Mouse (Mus musculus): ENCODE data around the gene Kcne2. TPM values are rescaled to one million over a fixed set of nuclear protein-coding genes. Genes with fewer than 3 reads are reported as not detected.

Kcne2 gene
- polyA plus RNA-seq, 1 experiment from 2014 or later = 47.5 TPM

GRCm38 (mm10) chr16:92301989-92302388 lies 9.8 kb downstream of the Kcne2 start:
- TF ChIP-seq EP300 (IDR thresholded peaks at IDR 0.05) = no peak
- H3K9ac ChIP-seq (replicated peaks; ENCODE audit: low read depth) = no peak overlapping the region; the same call in 1 of the 2 replicates
- DNase-seq (ENCODE audit: low spot score) = peak; percentile 52

GRCm38 (mm10) chr16:92302506-92302905 lies 10.3 kb downstream of the Kcne2 start:
- ATAC-seq (no peak), DNase-seq (ENCODE audit: low spot score) (no peak)
- peaks cover 15% of the 10 kb centered on the region; the same call in 1 of the 2 replicates for H3K4me1 ChIP-seq (ENCODE audit: insufficient read depth, low read depth, low read length)
- H3K9me3 ChIP-seq (ENCODE audit: low read length) = no peaks in the 10 kb centered on the region
- 61% methylated on average over 5 of the region's 5 CpGs for WGBS
- no peak overlapping the region for H3K9ac ChIP-seq (replicated peaks; ENCODE audit: low read depth)
- H3K36me3 ChIP-seq (ENCODE audit: insufficient read depth, low read length) = no peaks in the 10 kb centered on the region; the same call in 1 of the 2 replicates
- H3K27ac ChIP-seq (ENCODE audit: low read length) = no peak overlapping the region
- H3K27me3 ChIP-seq (replicated peaks; ENCODE audit: insufficient read depth, low read length) = no peaks in the 10 kb centered on the region
- TF ChIP-seq CTCF (IDR thresholded peaks at IDR 0.05) (no peak), EP300 (IDR thresholded peaks at IDR 0.05) (no peak)
- H3K4me2 ChIP-seq (replicated peaks; ENCODE audit: low read depth, low read length) = peak overlapping the region; percentile 57; the same call in 1 of the 2 replicates
- no peak overlapping the region for H3K4me3 ChIP-seq (ENCODE audit: low read depth, low read length)

More at GRCm38 (mm10) chr16:92301989-92302388, 9.8 kb downstream of the Kcne2 start:
- Histone ChIP-seq H3K4me1 (ENCODE audit: insufficient read depth, low read depth, low read length) (peaks cover 15% of the 10 kb centered on the region; the same call in 1 of the 2 replicates), H3K36me3 (ENCODE audit: insufficient read depth, low read length) (no peaks in the 10 kb centered on the region), H3K27me3 (replicated peaks; ENCODE audit: insufficient read depth, low read length) (no peaks in the 10 kb centered on the region), H3K4me3 (ENCODE audit: low read depth, low read length) (peak overlapping the region; percentile 53), H3K4me2 (replicated peaks; ENCODE audit: low read depth, low read length) (peak overlapping the region; percentile 57), H3K27ac (ENCODE audit: low read length) (peak overlapping the region; percentile 11; the same call in 1 of the 2 replicates), H3K9me3 (ENCODE audit: low read length) (no peaks in the 10 kb centered on the region)
- ATAC-seq = no peak
- WGBS = 31% methylated on average over 5 of the region's 5 CpGs

- Histone ChIP-seq H3K4me3 (ENCODE audit: low read depth, low read length) (no peak overlapping the region), H3K4me2 (replicated peaks; ENCODE audit: low read depth, low read length) (no peak overlapping the region), H3K9me3 (ENCODE audit: low read length) (no peaks in the 10 kb centered on the region), H3K36me3 (ENCODE audit: insufficient read depth, low read length) (peaks cover under 1% of the 10 kb centered on the region), H3K27ac (ENCODE audit: low read length) (no peak overlapping the region), H3K27me3 (replicated peaks; ENCODE audit: insufficient read depth, low read length) (no peaks in the 10 kb centered on the region), H3K4me1 (ENCODE audit: insufficient read depth, low read depth, low read length) (peaks cover 15% of the 10 kb centered on the region; the same call in 1 of the 2 replicates), H3K9ac (replicated peaks; ENCODE audit: low read depth) (no peak overlapping the region)
- DNase-seq (ENCODE audit: low spot score) (no peak), ATAC-seq (no peak)
- TF ChIP-seq EP300 (IDR thresholded peaks at IDR 0.05) = no peak
- TF ChIP-seq CTCF (IDR thresholded peaks at IDR 0.05) = peak; percentile 39
- WGBS = 93% methylated on average over 2 of the region's 2 CpGs
Measured at GRCm38 (mm10) chr16:92305519-92305918, 13.3 kb downstream of the Kcne2 start.

- H3K27ac ChIP-seq (ENCODE audit: low read length) = no peak overlapping the region
Measured at GRCm38 (mm10) chr16:92307947-92308346, 15.8 kb downstream of the Kcne2 start.

GRCm38 (mm10) chr16:92309126-92309525 lies 16.9 kb downstream of the Kcne2 start:
- Histone ChIP-seq H3K4me1 (ENCODE audit: insufficient read depth, low read depth, low read length) (no peaks in the 10 kb centered on the region), H3K9ac (replicated peaks; ENCODE audit: low read depth) (no peak overlapping the region), H3K4me2 (replicated peaks; ENCODE audit: low read depth, low read length) (no peak overlapping the region), H3K4me3 (ENCODE audit: low read depth, low read length) (no peak overlapping the region), H3K36me3 (ENCODE audit: insufficient read depth, low read length) (peaks cover 11% of the 10 kb centered on the region), H3K27me3 (replicated peaks; ENCODE audit: insufficient read depth, low read length) (no peaks in the 10 kb centered on the region), H3K27ac (ENCODE audit: low read length) (no peak overlapping the region), H3K9me3 (ENCODE audit: low read length) (no peaks in the 10 kb centered on the region)
- ATAC-seq (no peak), DNase-seq (ENCODE audit: low spot score) (no peak)
- TF ChIP-seq CTCF (IDR thresholded peaks at IDR 0.05) = no peak
- TF ChIP-seq EP300 (IDR thresholded peaks at IDR 0.05) = no peak
- 68% methylated on average over 4 of the region's 4 CpGs for WGBS

More at GRCm38 (mm10) chr16:92307947-92308346, 15.8 kb downstream of the Kcne2 start:
- H3K9me3 ChIP-seq (ENCODE audit: low read length) = no peaks in the 10 kb centered on the region
- H3K4me1 ChIP-seq (ENCODE audit: insufficient read depth, low read depth, low read length) = peaks cover under 1% of the 10 kb centered on the region; the same call in 1 of the 2 replicates
- TF ChIP-seq CTCF (IDR thresholded peaks at IDR 0.05) = 0 out of 2 replicates have a peak, but pooled peaks have one; percentile 2
- TF ChIP-seq EP300 (IDR thresholded peaks at IDR 0.05) = no peak
- H3K27me3 ChIP-seq (replicated peaks; ENCODE audit: insufficient read depth, low read length) = no peaks in the 10 kb centered on the region
- no peak overlapping the region for H3K9ac ChIP-seq (replicated peaks; ENCODE audit: low read depth)
- H3K36me3 ChIP-seq (ENCODE audit: insufficient read depth, low read length) = peaks cover 11% of the 10 kb centered on the region
- WGBS = 72% methylated on average over 3 of the region's 3 CpGs
- H3K4me3 ChIP-seq (ENCODE audit: low read depth, low read length) = no peak overlapping the region
- H3K4me2 ChIP-seq (replicated peaks; ENCODE audit: low read depth, low read length) = no peak overlapping the region
- ATAC-seq (no peak), DNase-seq (ENCODE audit: low spot score) (no peak)

- no peak overlapping the region for H3K27ac ChIP-seq (ENCODE audit: low read length)
- peaks cover 11% of the 10 kb centered on the region for H3K36me3 ChIP-seq (ENCODE audit: insufficient read depth, low read length)
- H3K4me2 ChIP-seq (replicated peaks; ENCODE audit: low read depth, low read length) = no peak overlapping the region
- no peaks in the 10 kb centered on the region for H3K9me3 ChIP-seq (ENCODE audit: low read length)
- 50% methylated on average over 13 of the region's 13 CpGs for WGBS
- ATAC-seq = peak; percentile 70
- no peaks in the 10 kb centered on the region for H3K4me1 ChIP-seq (ENCODE audit: insufficient read depth, low read depth, low read length)
- no peaks in the 10 kb centered on the region for H3K27me3 ChIP-seq (replicated peaks; ENCODE audit: insufficient read depth, low read length)
- H3K9ac ChIP-seq (replicated peaks; ENCODE audit: low read depth) = no peak overlapping the region
- no peak for TF ChIP-seq EP300 (IDR thresholded peaks at IDR 0.05)
- peak; percentile 96 for TF ChIP-seq CTCF (IDR thresholded peaks at IDR 0.05)
- no peak overlapping the region for H3K4me3 ChIP-seq (ENCODE audit: low read depth, low read length)
- peak; percentile 81 for DNase-seq (ENCODE audit: low spot score)
Measured at GRCm38 (mm10) chr16:92313953-92314741, 22.0 kb downstream of the Kcne2 start.

Data from lung, postnatal 0 days (tissue).